Mouse (Mus musculus) E14TG2a.4 (cell line): Measurements from ENCODE around the gene Wdr73.

Source experiments
- CTCF ChIP-seq: conservative IDR thresholded peaks from 2 replicates; pipeline ENCODE4 v1.5.1; 2014; ENCODE audit warnings: low read length
- NANOG ChIP-seq: IDR thresholded peaks from 2 replicates; pipeline ENCODE4 v1.6.1; 2014; ENCODE audit warnings: borderline replicate concordance, low read length, mixed read lengths

- TF ChIP-seq CTCF (no peak), NANOG (no peak)
These were observed 3.9 kb downstream of the Wdr73 start for GRCm38 (mm10) chr7:80897134-80897533.
